Mouse (Mus musculus) neural tube, embryonic 13.5 days (tissue): Measurements from ENCODE around the gene Magea4. TPM values are rescaled to one million over a fixed set of nuclear protein-coding genes. Genes with fewer than 3 reads are reported as not detected.

Experiments used
- ATAC-seq: fragments of 200-750 bp; cut with Nextera tagmentation; 2 replicates; pipeline ENCODE4 v1.8.0; 2017; ENCODE audit warnings: low read depth, mild to moderate bottlenecking, moderate TSS enrichment, moderate library complexity
- H3K27ac ChIP-seq: fragments of 300-500 bp; sonication (generic); replicated peaks from 2 replicates; pipeline ENCODE4 v1.5.1; 2015; ENCODE audit warnings: moderate library complexity, mild to moderate bottlenecking, inconsistent platforms
- H3K27me3 ChIP-seq: fragments of 300-500 bp; sonication (generic); 2 replicates; pipeline ENCODE4 v1.6.1; 2015; ENCODE audit warnings: mild to moderate bottlenecking, inconsistent platforms
- H3K36me3 ChIP-seq: fragments of 300-500 bp; sonication (generic); 2 replicates; pipeline ENCODE4 v1.6.1; 2015; ENCODE audit warnings: mild to moderate bottlenecking, inconsistent platforms
- H3K4me1 ChIP-seq: fragments of 300-500 bp; sonication (generic); replicated peaks from 2 replicates; pipeline ENCODE4 v1.6.1; 2015; ENCODE audit warnings: inconsistent platforms
- H3K4me2 ChIP-seq: fragments of 300-500 bp; sonication (generic); 2 replicates; pipeline ENCODE4 v1.6.1; 2015; ENCODE audit warnings: inconsistent platforms, mild to moderate bottlenecking, moderate library complexity
- H3K4me3 ChIP-seq: fragments of 300-500 bp; sonication (generic); 2 replicates; pipeline ENCODE4 v1.5.1; 2015; ENCODE audit warnings: mild to moderate bottlenecking, inconsistent platforms
- H3K9ac ChIP-seq: fragments of 300-500 bp; sonication (generic); 2 replicates; pipeline ENCODE4 v1.6.1; 2015; ENCODE audit warnings: moderate library complexity, mild to moderate bottlenecking, inconsistent platforms
- H3K9me3 ChIP-seq: fragments of 300-500 bp; sonication (generic); 2 replicates; pipeline ENCODE4 v1.6.1; 2016; ENCODE audit warnings: inconsistent platforms
- WGBS: fragments of 180-500 bp; shearing (Covaris S2); methylation state at CpG from one replicate; pipeline ENCODE4 v1.1.7; 2015; 5-methylcytosine and 5-hydroxymethylcytosine counted together
- microRNA counts: library from miRNA; unstranded; fragments of <30 nt; microRNA quantifications from one replicate; lab custom pipeline; 2016
- microRNA-seq: library from miRNA; unstranded; fragments of <30 nt; microRNA quantifications from one replicate; pipeline ENCODE4, GENCODE M21; 2016
- polyA plus RNA-seq: library from polyadenylated mRNA; unstranded; fragments of >200 nt; fragmentation: Nextera tagmentation; extraction: Ambion mirVana; gene quantifications from 2 replicates; pipeline ENCODE4 v1.2.1, GENCODE M21; 2015

The Magea4 gene
- polyA plus RNA-seq, result not detected in 2 replicates

GRCm38 (mm10) chrX:72221717-72222116 lies at the start of gene Magea4:
Gene Magea4 (plus strand): TSS chrX:72222017.
- H3K9ac ChIP-seq, result no peak within 1 kb of the TSS
- 78% methylated on average over 2 of the region's 2 CpGs for WGBS

GRCm38 (mm10) chrX:72202944-72203554 lies 18.8 kb upstream of the Magea4 start:
- no peaks in the 10 kb centered on the region for H3K36me3 ChIP-seq
- 63% methylated on average over 4 of the region's 4 CpGs for WGBS
- H3K9ac ChIP-seq, result no peak overlapping the region
- no peak overlapping the region for H3K4me2 ChIP-seq
- no peak for ATAC-seq
- no peaks in the 10 kb centered on the region for H3K9me3 ChIP-seq
- H3K4me1 ChIP-seq, result no peaks in the 10 kb centered on the region
- no peak overlapping the region for H3K27ac ChIP-seq
- no peaks in the 10 kb centered on the region for H3K27me3 ChIP-seq
- H3K4me3 ChIP-seq, result no peak overlapping the region

More at GRCm38 (mm10) chrX:72221717-72222116, at the start of gene Magea4:
- Histone ChIP-seq H3K4me1 (no peaks in the 10 kb centered on the region), H3K4me2 (no peak within 1 kb of the TSS), H3K9me3 (no peaks in the 10 kb centered on the region), H3K27ac (no peak within 1 kb of the TSS), H3K4me3 (no peak within 1 kb of the TSS), H3K36me3 (no peaks in the 10 kb centered on the region), H3K27me3 (no peaks in the 10 kb centered on the region)
- no peak for ATAC-seq

GRCm38 (mm10) chrX:72270637-72271036 lies 48.8 kb downstream of the Magea4 start:
- Histone ChIP-seq H3K36me3 (no peaks in the 10 kb centered on the region), H3K4me1 (no peaks in the 10 kb centered on the region; the same call in 1 of the 2 replicates), H3K9me3 (no peaks in the 10 kb centered on the region), H3K4me3 (no peak overlapping the region), H3K4me2 (no peak overlapping the region), H3K9ac (no peak overlapping the region), H3K27ac (no peak overlapping the region), H3K27me3 (no peaks in the 10 kb centered on the region)
- 89% methylated on average over 11 of the region's 11 CpGs for WGBS
- no peak for ATAC-seq

MicroRNAs encoded within 50 kb of the gene (microRNA counts, 519-probe panel; counts per million panel counts)
- microRNA mmu-miR-224 (lab: Ali Mortazavi, UCI) (1,322 counts per million, percentile 4 among the panel's probes with 10 or more counts), microRNA mmu-miR-452 (lab: Ali Mortazavi, UCI) (not detected)

Small RNA genes lying within 50 kb of the gene (microRNA-seq; reads per million reads assigned to microRNA genes)
- gene Mir224 (29.5 reads per million, percentile 38 among the genes with 10 or more reads in this experiment), gene Mir452 (15.0 reads per million, percentile 31 among the genes with 10 or more reads in this experiment)

Other genes starting within 250 kb of the Magea4 start
- not detected in 2 replicates for gene Fate1, start 249.0 kb upstream of the Magea4 start, polyA plus RNA-seq
- 0.13 TPM in 1 of 2 replicates, not detected in the other for gene Cnga2, start 230.2 kb upstream of the Magea4 start, polyA plus RNA-seq
- 0.39 and 0.70 TPM in 2 replicates for gene Gabre, start 52.8 kb downstream of the Magea4 start, polyA plus RNA-seq
- gene Magea10, start 164.8 kb downstream of the Magea4 start, polyA plus RNA-seq, result not detected in 2 replicates